Mouse (Mus musculus) gastrocnemius, postnatal 10 days (tissue): ENCODE results near the gene Snd1. TPM values are rescaled to one million over a fixed set of nuclear protein-coding genes. Genes with fewer than 3 reads are reported as not detected.

Source experiments
- DNase-seq: peaks from one replicate; pipeline ENCODE4 v3.0.0; 2021; ENCODE audit warnings: mixed read lengths
- total RNA-seq, 2 experiments: library from RNA; stranded (reverse); gene quantifications; 2 replicates each; pipeline ENCODE4 v1.2.3; 2021

The Snd1 gene
- total RNA-seq, 2 experiments from 2014 or later: 56.2 to 65.2 TPM

- no peak for DNase-seq
Observed at GRCm38 (mm10) chr6:28635531-28636348, 160.8 kb downstream of the Snd1 start.

- DNase-seq: no peak
Observed at GRCm38 (mm10) chr6:28640088-28640487, 165.1 kb downstream of the Snd1 start.

- no peak for DNase-seq
Observed at GRCm38 (mm10) chr6:28642909-28643308, 168.0 kb downstream of the Snd1 start.

- DNase-seq: no peak
Observed at GRCm38 (mm10) chr6:28645231-28645630, 170.3 kb downstream of the Snd1 start.

- DNase-seq: no peak
Observed at GRCm38 (mm10) chr6:28656511-28656910, 181.6 kb downstream of the Snd1 start.

GRCm38 (mm10) chr6:28663004-28663403 lies 188.1 kb downstream of the Snd1 start:
- DNase-seq: no peak

GRCm38 (mm10) chr6:28663670-28664069 lies 188.7 kb downstream of the Snd1 start:
- DNase-seq: no peak

- DNase-seq: no peak
Observed at GRCm38 (mm10) chr6:28664716-28665115, 189.8 kb downstream of the Snd1 start.

GRCm38 (mm10) chr6:28667586-28667985 lies 192.6 kb downstream of the Snd1 start:
- DNase-seq: no peak

GRCm38 (mm10) chr6:28669251-28669650 lies 194.3 kb downstream of the Snd1 start:
- DNase-seq: no peak

- DNase-seq: no peak
Observed at GRCm38 (mm10) chr6:28672388-28672787, 197.4 kb downstream of the Snd1 start.

GRCm38 (mm10) chr6:28674686-28675085 lies 199.7 kb downstream of the Snd1 start:
- DNase-seq: no peak

- DNase-seq: no peak
Observed at GRCm38 (mm10) chr6:28678896-28679295, 204.0 kb downstream of the Snd1 start.

GRCm38 (mm10) chr6:28680537-28680936 lies 205.6 kb downstream of the Snd1 start:
- no peak for DNase-seq

GRCm38 (mm10) chr6:28681521-28682457 lies 206.8 kb downstream of the Snd1 start:
- no peak for DNase-seq

GRCm38 (mm10) chr6:28685052-28685451 lies 210.1 kb downstream of the Snd1 start:
- DNase-seq: no peak

- no peak for DNase-seq
Observed at GRCm38 (mm10) chr6:28685745-28686144, 210.8 kb downstream of the Snd1 start.

- DNase-seq: no peak
Observed at GRCm38 (mm10) chr6:28687776-28688175, 212.8 kb downstream of the Snd1 start.

- DNase-seq: no peak
Observed at GRCm38 (mm10) chr6:28692659-28693058, 217.7 kb downstream of the Snd1 start.

- DNase-seq: no peak
Observed at GRCm38 (mm10) chr6:28697214-28697613, 222.3 kb downstream of the Snd1 start.

- no peak for DNase-seq
Observed at GRCm38 (mm10) chr6:28704612-28705011, 229.7 kb downstream of the Snd1 start.

- no peak for DNase-seq
Observed at GRCm38 (mm10) chr6:28705384-28706107, 230.6 kb downstream of the Snd1 start.
